Mouse (Mus musculus) central nervous system, embryonic 11.5 days (tissue): ENCODE measurements around the gene Omd. TPM values are rescaled to one million over a fixed set of nuclear protein-coding genes. Genes with fewer than 3 reads are reported as not detected.

ENCODE experiments used
- polyA plus RNA-seq: library from polyadenylated mRNA; depleted of rRNA; stranded (reverse); fragments of >200 nt; gene quantifications from 2 replicates; pipeline ENCODE4 v1.2.3, GENCODE M21; 2012; rRNA removed

Omd gene
- 0.19 TPM in 1 of 2 replicates, not detected in the other for polyA plus RNA-seq

GRCm38 (mm10) chr13:49581541-49582530 lies at the start of gene Omd:
TSS of gene Omd (plus strand) at chr13:49582462.

GRCm38 (mm10) chr13:49544279-49544678 lies 38.0 kb upstream of the Omd start, which contains the start of gene Aspn:
TSS of gene Aspn (plus strand) at chr13:49544443.

GRCm38 (mm10) chr13:49607714-49608113 lies 25.5 kb downstream of the Omd start, which contains the start of gene Ogn:
TSS of gene Ogn (plus strand) at chr13:49608046.

Other genes with a start within 250 kb of the Omd start
- gene Bicd2, start 240.9 kb upstream of the Omd start, polyA plus RNA-seq = 32.5 and 34.7 TPM in 2 replicates
- 8.7 and 10.4 TPM in 2 replicates for gene Ippk, start 161.2 kb upstream of the Omd start, polyA plus RNA-seq
- 0.30 and 0.36 TPM in 2 replicates for gene Tes3-ps, start 89.1 kb upstream of the Omd start, polyA plus RNA-seq
- gene Ecm2, start 77.7 kb upstream of the Omd start, polyA plus RNA-seq = 1.00 and 1.0 TPM in 2 replicates
- 0.22 and 0.41 TPM in 2 replicates for gene Aspn, start 38.0 kb upstream of the Omd start, polyA plus RNA-seq
- gene Ogn, start 25.6 kb downstream of the Omd start, polyA plus RNA-seq = 5.2 and 11.8 TPM in 2 replicates
- 13.9 and 14.6 TPM in 2 replicates for gene Cenpp, start 70.3 kb downstream of the Omd start, polyA plus RNA-seq
- gene Nol8, start 70.6 kb downstream of the Omd start, polyA plus RNA-seq = 18.4 and 21.8 TPM in 2 replicates
- 68.3 and 70.6 TPM in 2 replicates for gene Iars, start 99.6 kb downstream of the Omd start, polyA plus RNA-seq
- not detected in 2 replicates for gene Gm30302, start 216.5 kb downstream of the Omd start, polyA plus RNA-seq